Mouse (Mus musculus) mature B cell (primary cell): ENCODE data around the gene Tcl1b3.

ENCODE experiments used
- in situ Hi-C: fragments of 300-500 bp; cut with MboI; formaldehyde crosslinking; loops from 2 replicates; pipeline ENCODE4 v1.14.3; 2019

Gene Tcl1b3

GRCm38 (mm10) chr12:105234362-105234761 lies 43.5 kb downstream of the Tcl1b3 start:
- in situ Hi-C loops = no loop called here

DNA sequence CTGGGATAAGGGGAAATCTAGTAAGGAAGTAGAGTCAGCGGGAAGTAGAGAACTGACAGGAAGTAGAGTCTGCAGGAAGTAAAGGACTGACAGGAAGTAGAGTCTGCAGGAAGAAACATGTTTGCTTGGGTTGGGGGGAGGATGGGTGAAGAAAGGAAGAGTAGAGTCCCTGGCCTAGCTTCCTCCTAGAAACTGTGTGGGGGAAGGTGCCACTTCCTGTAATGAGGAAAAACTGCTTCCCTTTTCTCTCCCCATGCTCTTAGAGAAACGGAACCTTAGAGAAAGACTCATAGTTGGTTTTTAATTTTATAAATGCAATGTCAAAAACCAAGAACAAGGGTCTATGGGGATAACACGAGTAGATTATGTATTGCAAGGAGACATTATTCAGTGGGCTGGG lies 44.2 kb downstream of the Tcl1b3 start:
- in situ Hi-C loops = no loop called here

DNA sequence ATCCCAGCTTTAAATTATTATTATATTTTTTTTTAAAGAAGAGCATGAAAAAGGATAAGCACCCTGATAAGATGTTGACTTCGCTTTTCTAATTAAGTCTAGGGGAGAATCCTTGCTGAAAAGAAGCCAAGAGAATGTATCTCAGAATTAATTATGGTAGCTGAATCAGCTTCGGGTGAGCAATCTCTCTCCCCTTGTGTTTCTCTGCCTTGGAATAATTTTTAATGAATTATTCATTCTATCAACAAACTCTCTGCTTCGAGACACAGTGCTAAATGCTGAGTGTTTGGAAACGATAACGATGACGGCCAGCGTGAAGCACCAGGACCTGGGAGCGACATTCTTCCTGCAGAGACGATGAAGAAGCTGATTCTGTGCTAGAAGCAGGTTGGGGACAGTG lies 48.2 kb downstream of the Tcl1b3 start:
- in situ Hi-C loops = no loop called here
